Mouse (Mus musculus) ES-E14 (cell line): Measurements from ENCODE around the gene Chrne.

Experiments used
- CHD2 ChIP-seq: IDR thresholded peaks from 2 replicates; pipeline ENCODE4 v1.6.1; 2014; ENCODE audit warnings: mild to moderate bottlenecking, low read depth, low read length, inconsistent platforms
- HCFC1 ChIP-seq: IDR thresholded peaks from 2 replicates; pipeline ENCODE4 v1.6.1; 2012; ENCODE audit warnings: low read length, inconsistent platforms, borderline replicate concordance; ENCODE audit not compliant: insufficient read depth
- ZC3H11A ChIP-seq: IDR thresholded peaks from 2 replicates; pipeline ENCODE4 v1.6.1; 2012; ENCODE audit warnings: low read depth, mild to moderate bottlenecking, inconsistent platforms, low read length, borderline replicate concordance
- ZNF384 ChIP-seq: IDR thresholded peaks from 2 replicates; pipeline ENCODE4 v1.6.1; 2012; ENCODE audit warnings: low read depth, low read length, inconsistent platforms

- TF ChIP-seq ZC3H11A, result no peak
- no peak for TF ChIP-seq ZNF384
- no peak for TF ChIP-seq CHD2
- TF ChIP-seq HCFC1, result no peak
Observed at GRCm38 (mm10) chr11:70657991-70658390, 39.0 kb upstream of the Chrne start.
